Mouse (Mus musculus) MEL (cell line): Measurements from ENCODE around the gene Gm10073. TPM values are rescaled to one million over a fixed set of nuclear protein-coding genes. Genes with fewer than 3 reads are reported as not detected.

Experiments
- DNase-seq: peaks from one replicate; pipeline ENCODE4 v3.0.0; 2011; ENCODE audit warnings: low read depth, low spot score
- H3K27ac ChIP-seq: 2 replicates; pipeline ENCODE4 v1.5.1; 2012; ENCODE audit warnings: low read depth, mild to moderate bottlenecking, control low read depth, low read length, moderate library complexity; ENCODE audit not compliant: control insufficient read depth
- H3K27me3 ChIP-seq, 2 experiments: fragments of 150-350 bp in 1 of 2; sonication (generic) in 1 of 2; 2 replicates each; pipeline ENCODE4 v1.6.1; 2012; ENCODE audit warnings: low read length in 2 of 2, mild to moderate bottlenecking in 2 of 2, improper control_type of control experiment in 1 of 2, moderate library complexity in 1 of 2; ENCODE audit not compliant: insufficient read depth in 2 of 2, control insufficient read depth in 1 of 2
- H3K36me3 ChIP-seq, 2 experiments: 2 replicates each; pipeline ENCODE4 v1.6.1; 2012 to 2014; ENCODE audit warnings: low read length in 2 of 2, improper control_type of control experiment in 1 of 2, inconsistent platforms in 1 of 2, mild to moderate bottlenecking in 1 of 2; ENCODE audit not compliant: insufficient read depth in 2 of 2, control insufficient read depth in 1 of 2
- H3K4me1 ChIP-seq, 2 experiments: fragments of 150-350 bp in 1 of 2; sonication (generic) in 1 of 2; 2 replicates each; pipeline ENCODE4 v1.6.1; 2012; ENCODE audit warnings: low read length in 2 of 2, improper control_type of control experiment in 1 of 2, mild to moderate bottlenecking in 1 of 2; ENCODE audit not compliant: insufficient read depth in 2 of 2, control insufficient read depth in 1 of 2
- H3K4me3 ChIP-seq, 2 experiments: fragments of 150-350 bp in 1 of 2; sonication (generic) in 1 of 2; 2 replicates each; pipeline ENCODE4 v1.5.1; 2012; ENCODE audit warnings: low read depth in 2 of 2, low read length in 2 of 2, mild to moderate bottlenecking in 2 of 2, moderate library complexity in 2 of 2, control low read depth in 1 of 2, improper control_type of control experiment in 1 of 2; ENCODE audit not compliant: control insufficient read depth in 1 of 2, insufficient read depth in 1 of 2
- H3K79me2 ChIP-seq: 2 replicates; pipeline ENCODE4 v1.6.1; 2012; ENCODE audit warnings: mild to moderate bottlenecking, low read length, moderate library complexity; ENCODE audit not compliant: control insufficient read depth, poor library complexity, insufficient read depth
- H3K9ac ChIP-seq: 2 replicates; pipeline ENCODE4 v1.6.1; 2012; ENCODE audit warnings: low read depth, mild to moderate bottlenecking, control low read depth, low read length, moderate library complexity; ENCODE audit not compliant: control insufficient read depth, poor library complexity, severe bottlenecking
- H3K9me3 ChIP-seq: fragments of 150-350 bp; sonication (generic); replicated peaks from 2 replicates; pipeline ENCODE4 v1.6.1; 2012; ENCODE audit warnings: mild to moderate bottlenecking, low read length, improper control_type of control experiment, moderate library complexity; ENCODE audit not compliant: insufficient read depth
- BHLHE40 ChIP-seq: IDR thresholded peaks from 2 replicates; pipeline ENCODE4 v1.6.1; 2012; ENCODE audit warnings: low read depth, mild to moderate bottlenecking, inconsistent platforms, low read length, improper control_type of control experiment, borderline replicate concordance
- CHD1 ChIP-seq: IDR thresholded peaks from 2 replicates; pipeline ENCODE4 v1.6.1; 2012; ENCODE audit warnings: low read depth, mild to moderate bottlenecking, inconsistent platforms, low read length, improper control_type of control experiment
- EP300 ChIP-seq, 2 experiments: IDR thresholded peaks; 2 replicates each; pipeline ENCODE4 v1.6.1; 2011; ENCODE audit warnings: improper control_type of control experiment in 2 of 2, low read length in 2 of 2, low read depth in 1 of 2, mild to moderate bottlenecking in 1 of 2
- MAX ChIP-seq: IDR thresholded peaks from 2 replicates; pipeline ENCODE4 v1.6.1; 2011; ENCODE audit warnings: low read length, improper control_type of control experiment
- MEF2A ChIP-seq: IDR thresholded peaks from 2 replicates; pipeline ENCODE4 v1.6.1; 2014; ENCODE audit warnings: low read depth, mild to moderate bottlenecking, inconsistent platforms, low read length, improper control_type of control experiment; ENCODE audit not compliant: poor library complexity, insufficient replicate concordance, severe bottlenecking; ENCODE audit errors: extremely low read depth
- MXI1 ChIP-seq: IDR thresholded peaks from 2 replicates; pipeline ENCODE4 v1.6.1; 2011; ENCODE audit warnings: mild to moderate bottlenecking, low read depth, low read length, improper control_type of control experiment
- POLR2A ChIP-seq, 2 experiments: IDR thresholded peaks; 2 replicates each; pipeline ENCODE4 v1.6.1; 2011 to 2012; ENCODE audit warnings: low read length in 2 of 2, mild to moderate bottlenecking in 2 of 2, control low read depth in 1 of 2, improper control_type of control experiment in 1 of 2, low read depth in 1 of 2, moderate library complexity in 1 of 2; ENCODE audit not compliant: control insufficient read depth in 1 of 2, insufficient read depth in 1 of 2, poor library complexity in 1 of 2
- POLR2AphosphoS5 ChIP-seq: IDR thresholded peaks from 2 replicates; pipeline ENCODE4 v1.6.1; 2012; ENCODE audit warnings: low read depth, borderline replicate concordance, mild to moderate bottlenecking, inconsistent platforms, low read length, moderate library complexity, mixed read lengths
- RAD21 ChIP-seq: IDR thresholded peaks from 2 replicates; pipeline ENCODE4 v1.6.1; 2011; ENCODE audit warnings: mild to moderate bottlenecking, low read depth, low read length, improper control_type of control experiment
- RCOR1 ChIP-seq: IDR thresholded peaks from 2 replicates; pipeline ENCODE4 v1.6.1; 2012; ENCODE audit warnings: low read depth, mild to moderate bottlenecking, inconsistent platforms, low read length, improper control_type of control experiment
- TAL1 ChIP-seq: IDR thresholded peaks from 2 replicates; pipeline ENCODE4 v1.6.1; 2012; ENCODE audit warnings: mild to moderate bottlenecking, inconsistent platforms, low read length, moderate library complexity, mixed read lengths
- TBP ChIP-seq: IDR thresholded peaks from 2 replicates; pipeline ENCODE4 v1.8.0; 2011; ENCODE audit warnings: low read depth, low read length, improper control_type of control experiment
- TCF12 ChIP-seq: IDR thresholded peaks from 2 replicates; pipeline ENCODE4 v1.6.1; 2014; ENCODE audit warnings: low read depth, mild to moderate bottlenecking, inconsistent platforms, low read length, improper control_type of control experiment, moderate library complexity
- UBTF ChIP-seq: IDR thresholded peaks from 2 replicates; pipeline ENCODE4 v1.6.1; 2012; ENCODE audit warnings: low read depth, mild to moderate bottlenecking, inconsistent platforms, low read length, improper control_type of control experiment, moderate library complexity, borderline replicate concordance; ENCODE audit not compliant: insufficient read depth
- USF1 ChIP-seq: IDR thresholded peaks from 2 replicates; pipeline ENCODE4 v1.6.1; 2014; ENCODE audit warnings: low read depth, mild to moderate bottlenecking, inconsistent platforms, low read length, improper control_type of control experiment, moderate library complexity
- USF2 ChIP-seq, 2 experiments: IDR thresholded peaks; 2 replicates each; pipeline ENCODE4 v1.6.1; 2011 to 2012; ENCODE audit warnings: improper control_type of control experiment in 2 of 2, low read length in 2 of 2, borderline replicate concordance in 1 of 2, inconsistent platforms in 1 of 2, low read depth in 1 of 2, mild to moderate bottlenecking in 1 of 2; ENCODE audit not compliant: insufficient read depth in 1 of 2
- ZC3H11A ChIP-seq: IDR thresholded peaks from 2 replicates; pipeline ENCODE4 v1.6.1; 2012; ENCODE audit warnings: low read depth, mild to moderate bottlenecking, inconsistent platforms, low read length, improper control_type of control experiment
- ZKSCAN1 ChIP-seq: IDR thresholded peaks from 2 replicates; pipeline ENCODE4 v1.6.1; 2012; ENCODE audit warnings: low read depth, mild to moderate bottlenecking, inconsistent platforms, low read length, improper control_type of control experiment, moderate library complexity
- ZNF384 ChIP-seq: IDR thresholded peaks from 2 replicates; pipeline ENCODE4 v1.6.1; 2012; ENCODE audit warnings: low read depth, mild to moderate bottlenecking, inconsistent platforms, low read length, improper control_type of control experiment
- polyA plus RNA-seq, 2 experiments: library from polyadenylated mRNA; stranded (reverse) in 1 of 2; unstranded in 1 of 2; fragments of >175 nt in 1 of 2; fragments of >200 nt in 1 of 2; gene quantifications; 2 replicates each; pipeline versions ENCODE4 v1.2.1 to v1.2.4; 2012; ENCODE audit warnings: low replicate concordance in 2 of 2, low read depth in 1 of 2; ENCODE audit not compliant: insufficient read length in 2 of 2, insufficient read depth in 1 of 2, missing spikeins in 1 of 2
- total RNA-seq: library from RNA; depleted of rRNA; stranded (reverse); fragments of 300-350 nt; gene quantifications from 2 replicates; pipeline ENCODE4 v1.2.3, GENCODE M21; 2012

Gene Gm10073
- total and polyA plus RNA-seq, 3 experiments = 71.2 to 188 TPM; not detected in 1

DNA sequence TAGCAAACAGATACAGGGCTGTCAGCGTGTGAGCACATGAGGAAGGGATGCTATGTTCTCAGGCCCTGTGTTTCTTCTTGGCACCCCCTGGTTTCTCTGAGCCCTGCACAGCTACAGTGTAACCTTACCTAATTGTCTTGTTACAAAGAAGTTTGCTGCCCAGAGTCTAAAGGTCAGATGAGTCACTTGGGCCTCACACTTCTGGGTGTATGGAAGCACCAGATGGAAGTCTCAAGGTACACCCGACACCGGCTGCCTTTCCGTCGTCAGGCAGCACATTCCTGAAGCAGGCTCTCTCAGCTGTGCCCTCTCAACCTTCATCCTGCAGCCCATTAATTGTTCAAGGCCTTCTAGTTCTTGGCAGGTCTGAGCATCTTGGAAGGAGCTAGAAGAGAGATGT, 41.4 kb upstream of the Gm10073 start:
- peaks cover 2 to 8% of the 10 kb centered on the region in 2 experiments; a peak in 2 of 4 replicates for H3K27me3 ChIP-seq
- no peak for DNase-seq
- TF ChIP-seq MAX (no peak), TAL1 (no peak), ZNF384 (no peak), USF2 (IDR thresholded peaks at IDR 0.05; ENCODE audit: borderline replicate concordance in 1 of 2, insufficient read depth in 1 of 2, low read depth in 1 of 2, low read length in 2 of 2) (no peak), USF1 (no peak), ZC3H11A (no peak), RAD21 (no peak), POLR2A (IDR thresholded peaks at IDR 0.05; ENCODE audit: control insufficient read depth in 1 of 2, insufficient read depth in 1 of 2, low read depth in 1 of 2, low read length in 2 of 2, poor library complexity in 1 of 2) (no peak), UBTF (no peak), CHD1 (no peak), TCF12 (no peak), POLR2AphosphoS5 (no peak), MXI1 (no peak), EP300 (IDR thresholded peaks at IDR 0.05; ENCODE audit: low read depth in 1 of 2, low read length in 2 of 2) (no peak), MEF2A (no peak), TBP (no peak), ZKSCAN1 (no peak)
- H3K36me3 ChIP-seq = no peaks in the 10 kb centered on the region
- no peaks in the 10 kb centered on the region for H3K9me3 ChIP-seq
- no peak overlapping the region for H3K9ac ChIP-seq
- H3K27ac ChIP-seq = no peak overlapping the region
- H3K79me2 ChIP-seq = no peaks in the 10 kb centered on the region
- H3K4me3 ChIP-seq = no peak overlapping the region
- H3K4me1 ChIP-seq = no peaks in the 10 kb centered on the region

GRCm38 (mm10) chr8:106612047-106612446, 38.8 kb upstream of the Gm10073 start:
- no peak overlapping the region for H3K27ac ChIP-seq
- no peaks in the 10 kb centered on the region for H3K36me3 ChIP-seq
- no peak overlapping the region for H3K4me3 ChIP-seq
- H3K27me3 ChIP-seq = peaks cover 2 to 12% of the 10 kb centered on the region in 2 experiments; a peak in 2 of 4 replicates
- no peaks in the 10 kb centered on the region for H3K4me1 ChIP-seq
- H3K79me2 ChIP-seq = no peaks in the 10 kb centered on the region
- H3K9me3 ChIP-seq = no peaks in the 10 kb centered on the region
- peak; percentile 33 for DNase-seq
- TF ChIP-seq BHLHE40 = no peak
- peak; percentile 35; the same call in 1 of the 2 replicates for TF ChIP-seq RCOR1
- no peak overlapping the region for H3K9ac ChIP-seq
